Mouse (Mus musculus): ENCODE data around the gene Cdk5.
A peak's percentile ranks its signal among the peaks of the same experiment; 100 is the strongest.

Gene Cdk5

GRCm38 (mm10) chr5:24427981-24428402 is 4.7 kb upstream of the Cdk5 start:
- no peak for DNase-seq (ENCODE audit: low spot score)

- no peak for DNase-seq (ENCODE audit: low spot score)
Measured at GRCm38 (mm10) chr5:24427285-24427633, 3.9 kb upstream of the Cdk5 start.

GRCm38 (mm10) chr5:24426556-24427284 is 3.4 kb upstream of the Cdk5 start:
- no peak for DNase-seq (ENCODE audit: low spot score)

GRCm38 (mm10) chr5:24426037-24426432 is 2.7 kb upstream of the Cdk5 start:
- DNase-seq (ENCODE audit: low spot score), result no peak

- DNase-seq (ENCODE audit: low spot score), result peak; percentile 50
Measured at GRCm38 (mm10) chr5:24425421-24426036, 2.2 kb upstream of the Cdk5 start.

GRCm38 (mm10) chr5:24424861-24425411 is 1.6 kb upstream of the Cdk5 start:
- peak; percentile 80 for DNase-seq (ENCODE audit: low spot score)

- DNase-seq (ENCODE audit: low spot score), result no peak
Measured at GRCm38 (mm10) chr5:24424004-24424781, 863 bp upstream of the Cdk5 start.

GRCm38 (mm10) chr5:24420381-24420780 is 2.9 kb downstream of the Cdk5 start:
- no peak for DNase-seq (ENCODE audit: low spot score)

GRCm38 (mm10) chr5:24417587-24417986 is 5.7 kb downstream of the Cdk5 start:
- DNase-seq (ENCODE audit: low spot score), result no peak

GRCm38 (mm10) chr5:24416222-24416736 is 7.1 kb downstream of the Cdk5 start:
- peak; percentile 86 for DNase-seq (ENCODE audit: low spot score)

- DNase-seq (ENCODE audit: low spot score), result no peak
Measured at GRCm38 (mm10) chr5:24413938-24414337, 9.4 kb downstream of the Cdk5 start.

- DNase-seq (ENCODE audit: low spot score), result no peak
Measured at GRCm38 (mm10) chr5:24413042-24413693, 10.2 kb downstream of the Cdk5 start, which contains the start of gene Asic3. Gene Asic3, plus strand, starts transcription at chr5:24413392.

- no peak for DNase-seq (ENCODE audit: low spot score)
Measured at GRCm38 (mm10) chr5:24412063-24412462, 11.3 kb downstream of the Cdk5 start.

- DNase-seq (ENCODE audit: low spot score), result no peak
Measured at GRCm38 (mm10) chr5:24409466-24409865, 13.9 kb downstream of the Cdk5 start.

GRCm38 (mm10) chr5:24408651-24409050 is 14.7 kb downstream of the Cdk5 start:
- no peak for DNase-seq (ENCODE audit: low spot score)

GRCm38 (mm10) chr5:24405389-24405876 is 17.9 kb downstream of the Cdk5 start:
- DNase-seq (ENCODE audit: low spot score), result no peak

GRCm38 (mm10) chr5:24404594-24405360 is 18.6 kb downstream of the Cdk5 start:
- DNase-seq (ENCODE audit: low spot score), result peak; percentile 70

GRCm38 (mm10) chr5:24401969-24402368 is 21.4 kb downstream of the Cdk5 start:
- DNase-seq (ENCODE audit: low spot score), result no peak

- DNase-seq (ENCODE audit: low spot score), result no peak
Measured at GRCm38 (mm10) chr5:24400911-24401605, 22.3 kb downstream of the Cdk5 start.

GRCm38 (mm10) chr5:24400362-24400761 is 23.0 kb downstream of the Cdk5 start:
- DNase-seq (ENCODE audit: low spot score), result no peak
